Mouse (Mus musculus): ENCODE results near the gene Paip2b.
"Not testable (repeated sequence)": the region's sequence is repeated elsewhere in the genome, so short reads cannot be mapped to it uniquely, and the experiment has no call there.

The Paip2b gene

GRCm38 (mm10) chr6:83831606-83832123, at the start of gene Paip2b:
Gene Paip2b, minus strand, starts transcription at chr6:83831741.
- DNase-seq (ENCODE audit: low read depth) = peak; percentile 100

GRCm38 (mm10) chr6:83879815-83880214, 48.3 kb upstream of the Paip2b start:
- peak; percentile 35 for DNase-seq (ENCODE audit: low read depth)

GRCm38 (mm10) chr6:83867598-83868585, 36.4 kb upstream of the Paip2b start:
- peak; percentile 33 for DNase-seq (ENCODE audit: low read depth)

GRCm38 (mm10) chr6:83866954-83867597, 35.5 kb upstream of the Paip2b start, which contains the start of gene Zfp638:
Gene Zfp638, plus strand, starts transcription at chr6:83867109.
- DNase-seq (ENCODE audit: low read depth) = peak; percentile 84

- no peak for DNase-seq (ENCODE audit: low read depth)
Measured at GRCm38 (mm10) chr6:83866423-83866822, 34.9 kb upstream of the Paip2b start.

- no peak for DNase-seq (ENCODE audit: low read depth)
Measured at GRCm38 (mm10) chr6:83863538-83863937, 32.0 kb upstream of the Paip2b start.

- no peak for DNase-seq (ENCODE audit: low read depth)
Measured at GRCm38 (mm10) chr6:83860033-83860432, 28.5 kb upstream of the Paip2b start.

- DNase-seq (ENCODE audit: low read depth) = no peak
Measured at GRCm38 (mm10) chr6:83857476-83857875, 25.9 kb upstream of the Paip2b start.

- DNase-seq (ENCODE audit: low read depth) = no peak
Measured at GRCm38 (mm10) chr6:83849446-83849845, 17.9 kb upstream of the Paip2b start.

GRCm38 (mm10) chr6:83846141-83846540, 14.6 kb upstream of the Paip2b start:
- no peak for DNase-seq (ENCODE audit: low read depth)

- DNase-seq (ENCODE audit: low read depth) = no peak
Measured at GRCm38 (mm10) chr6:83844913-83845312, 13.4 kb upstream of the Paip2b start.

GRCm38 (mm10) chr6:83840086-83840485, 8.5 kb upstream of the Paip2b start:
- no peak for DNase-seq (ENCODE audit: low read depth)

GRCm38 (mm10) chr6:83838046-83838445, 6.5 kb upstream of the Paip2b start:
- DNase-seq (ENCODE audit: low read depth) = no peak

GRCm38 (mm10) chr6:83836826-83837225, 5.3 kb upstream of the Paip2b start:
- DNase-seq (ENCODE audit: low read depth) = no peak

- not testable (repeated sequence) for DNase-seq (ENCODE audit: low read depth)
Measured at GRCm38 (mm10) chr6:83832393-83832792, 852 bp upstream of the Paip2b start.

- DNase-seq (ENCODE audit: low read depth) = peak; percentile 17
Measured at GRCm38 (mm10) chr6:83830941-83831605, 468 bp downstream of the Paip2b start.

GRCm38 (mm10) chr6:83821856-83822255, 9.7 kb downstream of the Paip2b start:
- DNase-seq (ENCODE audit: low read depth) = no peak

- no peak for DNase-seq (ENCODE audit: low read depth)
Measured at GRCm38 (mm10) chr6:83820727-83821515, 10.6 kb downstream of the Paip2b start.

- no peak for DNase-seq (ENCODE audit: low read depth)
Measured at GRCm38 (mm10) chr6:83818996-83819395, 12.5 kb downstream of the Paip2b start.

GRCm38 (mm10) chr6:83815801-83816200, 15.7 kb downstream of the Paip2b start:
- DNase-seq (ENCODE audit: low read depth) = no peak

GRCm38 (mm10) chr6:83802846-83803245, 28.7 kb downstream of the Paip2b start:
- DNase-seq (ENCODE audit: low read depth) = no peak

All from c-Kit-positive CD71-positive TER-119-negative erythroid progenitor cells, embryonic 14.5 days (primary cell).